Mouse (Mus musculus) hindbrain, embryonic 11.5 days (tissue): ENCODE measurements around the gene Arhgap6. TPM values are rescaled to one million over a fixed set of nuclear protein-coding genes. Genes with fewer than 3 reads are reported as not detected.
A peak's percentile ranks its signal among the peaks of the same experiment; 100 is the strongest.

ENCODE experiments used
- ATAC-seq: fragments of 200-750 bp; cut with Nextera tagmentation; 2 replicates; pipeline ENCODE4 v1.8.0; 2017; ENCODE audit warnings: mild to moderate bottlenecking, moderate TSS enrichment, moderate library complexity; ENCODE audit not compliant: low FRiP score
- DNase-seq: peaks from one replicate; pipeline ENCODE4 v3.0.0-alpha.2; 2015; ENCODE audit warnings: low spot score
- H3K27ac ChIP-seq: fragments of 300-500 bp; sonication (generic); 2 replicates; pipeline ENCODE4 v1.5.1; 2014; ENCODE audit warnings: mild to moderate bottlenecking, low read depth, low read length
- H3K27me3 ChIP-seq: fragments of 300-500 bp; sonication (generic); 2 replicates; pipeline ENCODE4 v1.6.1; 2014; ENCODE audit warnings: mild to moderate bottlenecking, low read length, moderate library complexity, mixed read lengths; ENCODE audit not compliant: control insufficient read depth, insufficient read depth
- H3K36me3 ChIP-seq: fragments of 300-500 bp; sonication (generic); 2 replicates; pipeline ENCODE4 v1.6.1; 2014; ENCODE audit warnings: mild to moderate bottlenecking, low read length, moderate library complexity, mixed read lengths; ENCODE audit not compliant: control insufficient read depth, insufficient read depth
- H3K4me1 ChIP-seq: fragments of 300-500 bp; sonication (generic); replicated peaks from 2 replicates; pipeline ENCODE4 v1.6.1; 2014; ENCODE audit warnings: low read length, mixed read lengths; ENCODE audit not compliant: control insufficient read depth, insufficient read depth
- H3K4me2 ChIP-seq: fragments of 300-500 bp; sonication (generic); replicated peaks from 2 replicates; pipeline ENCODE4 v1.6.1; 2014; ENCODE audit warnings: mild to moderate bottlenecking, low read depth, low read length
- H3K4me3 ChIP-seq: fragments of 300-500 bp; sonication (generic); 2 replicates; pipeline ENCODE4 v1.5.1; 2014; ENCODE audit warnings: low read depth, low read length
- H3K9ac ChIP-seq: fragments of 300-500 bp; sonication (generic); 2 replicates; pipeline ENCODE4 v1.6.1; 2014; ENCODE audit warnings: low read depth, low read length
- H3K9me3 ChIP-seq: fragments of 300-500 bp; sonication (generic); 2 replicates; pipeline ENCODE4 v1.6.1; 2016; ENCODE audit warnings: low read length; ENCODE audit not compliant: control insufficient read depth
- WGBS: fragments of 180-500 bp; shearing (Covaris S2); extraction: QIAGEN DNeasy Blood & Tissue Kit; methylation state at CpG from one replicate; pipeline ENCODE4 v1.1.7; 2014; 5-methylcytosine and 5-hydroxymethylcytosine counted together
- polyA plus RNA-seq: library from polyadenylated mRNA; unstranded; fragments of >200 nt; fragmentation: Nextera tagmentation; extraction: Ambion mirVana; gene quantifications from 2 replicates; pipeline ENCODE4 v1.2.1, GENCODE M21; 2014

Gene Arhgap6
- 0.95 and 1.3 TPM in 2 replicates for polyA plus RNA-seq

DNA sequence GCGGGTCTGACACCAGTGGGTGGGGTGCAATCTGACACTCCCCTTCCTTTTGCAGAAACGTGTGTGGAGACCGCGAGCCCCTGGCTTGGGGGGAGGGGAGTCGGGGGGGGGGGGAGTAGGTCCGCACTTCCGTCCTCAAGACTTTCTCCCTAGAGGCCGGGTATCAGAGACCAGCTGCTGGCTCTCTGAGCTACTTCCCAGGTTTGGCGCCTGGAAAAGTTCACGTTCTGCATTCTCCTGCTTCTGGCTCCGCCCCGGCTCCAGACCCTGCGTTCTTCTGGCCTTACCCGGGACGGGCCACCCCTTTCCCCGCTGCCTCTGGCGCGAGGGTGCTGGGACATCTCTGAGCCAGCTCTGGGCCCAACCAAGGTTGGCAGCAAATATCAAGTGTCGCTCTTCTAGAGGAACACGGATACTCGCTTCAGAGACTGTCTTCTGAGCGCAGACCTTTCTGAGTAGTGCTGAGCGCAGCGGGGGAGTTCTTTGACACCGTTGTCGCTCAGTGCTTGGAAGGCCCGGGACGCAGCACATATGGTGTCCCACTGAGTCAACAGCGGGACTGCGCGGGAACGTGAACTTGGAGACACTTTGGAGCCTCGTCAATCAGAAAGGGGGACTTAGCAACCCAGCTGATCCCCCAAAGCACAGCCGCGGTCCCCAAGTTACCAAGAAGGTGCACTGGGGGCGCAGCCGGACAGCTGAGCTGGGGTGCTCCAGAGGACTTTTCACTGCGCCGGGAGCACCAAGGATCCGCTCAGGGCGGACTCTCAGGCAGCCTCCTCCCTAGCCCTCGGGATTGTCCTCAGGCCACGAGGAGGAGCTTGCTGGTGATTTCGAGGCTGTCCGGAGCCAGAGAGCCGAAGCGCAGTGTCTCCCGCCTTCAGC is at the start of gene Arhgap6:
Arhgap6 (plus strand) TSS at position 126 of the 885 bp plus-strand sequence.
- ATAC-seq (peak; percentile 74), DNase-seq (peak; percentile 49)
- no peak within 1 kb of the TSS for H3K9ac ChIP-seq
- H3K36me3 ChIP-seq = no peaks in the 10 kb centered on the region
- H3K27me3 ChIP-seq = peaks cover 27% of the 10 kb centered on the region
- peak within 1 kb of the TSS; percentile 71 for H3K4me2 ChIP-seq
- H3K27ac ChIP-seq = no peak within 1 kb of the TSS
- WGBS = 16% methylated on average over 39 of the region's 48 CpGs
- H3K4me1 ChIP-seq = no peaks in the 10 kb centered on the region
- no peaks in the 10 kb centered on the region for H3K9me3 ChIP-seq
- H3K4me3 ChIP-seq = peak within 1 kb of the TSS; percentile 38

GRCm38 (mm10) chrX:168747011-168747410 is 47.9 kb upstream of the Arhgap6 start:
- ATAC-seq (no peak), DNase-seq (no peak)
- H3K4me1 ChIP-seq = no peaks in the 10 kb centered on the region
- H3K9me3 ChIP-seq = no peaks in the 10 kb centered on the region
- 64% methylated on average over 2 of the region's 2 CpGs for WGBS
- no peak overlapping the region for H3K9ac ChIP-seq
- H3K4me2 ChIP-seq = no peak overlapping the region
- H3K36me3 ChIP-seq = no peaks in the 10 kb centered on the region
- H3K27me3 ChIP-seq = no peaks in the 10 kb centered on the region
- H3K4me3 ChIP-seq = no peak overlapping the region
- no peak overlapping the region for H3K27ac ChIP-seq

- Histone ChIP-seq H3K27ac (no peak overlapping the region), H3K36me3 (no peaks in the 10 kb centered on the region), H3K4me2 (peak overlapping the region; percentile 71), H3K9ac (0 out of 2 replicates have a peak overlapping the region, but pooled peaks have one; percentile 7), H3K9me3 (no peaks in the 10 kb centered on the region), H3K4me3 (peak overlapping the region; percentile 38), H3K4me1 (no peaks in the 10 kb centered on the region), H3K27me3 (peaks cover 29% of the 10 kb centered on the region)
- ATAC-seq (peak; percentile 72), DNase-seq (peak; percentile 49)
- 23% methylated on average over 54 of the region's 55 CpGs for WGBS
These were observed 1.3 kb downstream of the Arhgap6 start for GRCm38 (mm10) chrX:168795859-168796848.

- Histone ChIP-seq H3K4me2 (no peak overlapping the region), H3K27ac (no peak overlapping the region), H3K4me3 (no peak overlapping the region), H3K36me3 (no peaks in the 10 kb centered on the region), H3K4me1 (no peaks in the 10 kb centered on the region), H3K9me3 (no peaks in the 10 kb centered on the region), H3K27me3 (peaks cover 3% of the 10 kb centered on the region; the same call in 1 of the 2 replicates), H3K9ac (no peak overlapping the region)
- 94% methylated on average over 2 of the region's 2 CpGs for WGBS
- DNase-seq (no peak), ATAC-seq (no peak)
These were observed 9.8 kb downstream of the Arhgap6 start for GRCm38 (mm10) chrX:168804677-168805076.

DNA sequence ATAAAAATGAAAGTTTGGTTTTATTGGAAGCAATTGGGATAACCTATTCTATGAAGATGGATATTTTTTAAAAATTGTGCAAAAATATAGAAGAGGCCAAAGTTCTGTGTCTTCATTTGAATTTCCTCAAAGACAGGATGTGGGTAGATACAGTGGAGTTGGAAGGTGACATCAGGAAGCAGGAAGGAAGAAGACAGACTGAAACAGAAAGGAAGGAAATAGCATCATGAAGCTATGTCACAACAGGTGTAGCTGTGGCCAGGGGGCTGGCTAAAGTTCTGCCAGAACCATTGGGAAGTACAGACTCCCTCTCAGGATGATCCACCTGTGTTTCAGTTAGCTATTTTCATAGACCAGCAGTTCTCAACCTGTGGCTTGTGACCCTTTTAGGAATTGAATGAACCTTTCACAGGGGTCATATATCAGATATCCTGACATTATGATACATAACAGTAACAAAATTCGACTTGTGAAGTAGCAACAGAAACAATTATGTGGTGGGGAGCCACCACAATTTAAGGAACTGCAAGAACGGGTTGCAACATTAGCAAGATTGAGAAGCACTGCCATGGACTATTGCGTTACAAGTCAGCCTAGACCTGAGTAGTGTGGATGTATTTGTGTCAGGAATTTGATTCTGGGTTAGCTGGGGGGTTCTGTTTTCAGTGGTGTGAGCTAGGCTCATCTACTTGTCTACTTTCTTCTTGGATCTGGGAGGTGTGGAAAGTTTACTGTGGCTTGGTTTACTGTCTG is 15.8 kb downstream of the Arhgap6 start:
- 64% methylated on average over 3 of the region's 3 CpGs for WGBS
- Histone ChIP-seq H3K4me3 (no peak overlapping the region), H3K4me1 (no peaks in the 10 kb centered on the region), H3K4me2 (no peak overlapping the region), H3K36me3 (no peaks in the 10 kb centered on the region), H3K27me3 (no peaks in the 10 kb centered on the region; the same call in 1 of the 2 replicates), H3K27ac (no peak overlapping the region), H3K9me3 (no peaks in the 10 kb centered on the region), H3K9ac (no peak overlapping the region)
- ATAC-seq (no peak), DNase-seq (no peak)

DNA sequence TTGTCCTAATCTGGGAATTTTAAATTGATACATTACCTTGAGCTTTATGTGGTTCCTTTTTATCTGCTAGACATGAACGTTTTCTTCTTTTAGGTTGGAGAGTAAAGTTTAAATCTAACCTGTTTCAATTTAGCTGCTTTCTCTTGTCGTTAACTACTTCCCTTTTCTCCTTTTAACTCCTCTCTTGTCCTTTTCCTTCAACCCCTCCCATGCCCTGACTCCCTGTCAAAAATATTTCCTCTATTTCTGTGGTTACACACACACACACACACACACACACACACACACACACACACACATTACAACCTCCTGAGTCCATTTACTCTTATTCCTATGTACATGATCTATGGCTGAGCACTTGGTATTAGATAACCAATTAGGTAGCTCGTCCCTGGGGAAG is 24.0 kb downstream of the Arhgap6 start:
- H3K4me1 ChIP-seq = no peaks in the 10 kb centered on the region
- H3K9ac ChIP-seq = no peak overlapping the region
- H3K36me3 ChIP-seq = no peaks in the 10 kb centered on the region
- 80% methylated on average over 3 of the region's 3 CpGs for WGBS
- H3K27me3 ChIP-seq = no peaks in the 10 kb centered on the region; the same call in 1 of the 2 replicates
- no peak for DNase-seq
- ATAC-seq = no peak
- no peak overlapping the region for H3K4me3 ChIP-seq
- H3K9me3 ChIP-seq = no peaks in the 10 kb centered on the region
- no peak overlapping the region for H3K27ac ChIP-seq
- no peak overlapping the region for H3K4me2 ChIP-seq

GRCm38 (mm10) chrX:168824166-168824565 is 29.3 kb downstream of the Arhgap6 start:
- no peaks in the 10 kb centered on the region for H3K36me3 ChIP-seq
- H3K4me2 ChIP-seq = no peak overlapping the region
- ATAC-seq = no peak
- no peaks in the 10 kb centered on the region for H3K9me3 ChIP-seq
- no peak for DNase-seq
- WGBS = 86% methylated on average over 2 of the region's 2 CpGs
- H3K4me1 ChIP-seq = no peaks in the 10 kb centered on the region
- no peak overlapping the region for H3K4me3 ChIP-seq
- no peaks in the 10 kb centered on the region for H3K27me3 ChIP-seq
- no peak overlapping the region for H3K9ac ChIP-seq
- H3K27ac ChIP-seq = no peak overlapping the region

- H3K4me1 ChIP-seq = no peaks in the 10 kb centered on the region
- no peaks in the 10 kb centered on the region for H3K36me3 ChIP-seq
- no peak for ATAC-seq
- H3K4me3 ChIP-seq = no peak overlapping the region
- no peak overlapping the region for H3K27ac ChIP-seq
- 91% methylated on average over 5 of the region's 5 CpGs for WGBS
- H3K9me3 ChIP-seq = no peaks in the 10 kb centered on the region
- H3K9ac ChIP-seq = no peak overlapping the region
- H3K4me2 ChIP-seq = no peak overlapping the region
- DNase-seq = no peak
- H3K27me3 ChIP-seq = no peaks in the 10 kb centered on the region
These were observed 37.4 kb downstream of the Arhgap6 start for GRCm38 (mm10) chrX:168832343-168832742.
